Mouse (Mus musculus) G1E (cell line): Measurements from ENCODE around the gene Cd93.

Experiments
- CTCF ChIP-seq: IDR thresholded peaks from 2 replicates; pipeline ENCODE4 v1.5.1; 2012; ENCODE audit warnings: low read depth, low read length, inconsistent platforms, mixed read lengths
- GATA1 ChIP-seq: IDR thresholded peaks from 2 replicates; pipeline ENCODE4 v1.6.1; 2012; ENCODE audit warnings: borderline replicate concordance, low read length, inconsistent platforms, mixed read lengths
- POLR2AphosphoS5 ChIP-seq: IDR thresholded peaks from 2 replicates; pipeline ENCODE4 v1.6.1; 2012; ENCODE audit warnings: low read depth, low read length, inconsistent platforms; ENCODE audit not compliant: insufficient replicate concordance
- TAL1 ChIP-seq: conservative IDR thresholded peaks from 2 replicates; pipeline ENCODE4 v1.6.1; 2012; ENCODE audit warnings: low read depth, low read length, inconsistent platforms, mixed read lengths

DNA sequence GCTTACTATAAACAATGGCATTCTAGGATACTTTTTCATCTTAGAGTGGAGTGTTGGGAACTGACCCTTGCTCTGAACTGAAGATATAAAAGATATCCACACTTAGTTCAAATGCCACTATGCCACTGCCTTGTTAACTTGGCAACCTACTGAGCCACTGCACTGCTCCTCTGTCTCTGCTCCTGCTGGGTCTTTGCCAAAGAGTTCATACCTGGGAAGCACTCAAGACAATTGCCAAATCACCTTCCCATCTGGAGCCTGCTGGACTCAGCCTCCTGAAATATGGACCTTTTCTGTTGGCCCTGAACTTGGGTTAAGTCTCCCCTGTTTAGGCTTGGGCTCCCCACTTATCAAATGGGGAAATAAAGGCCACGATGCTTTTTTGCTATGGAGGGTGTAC, 6.3 kb upstream of the Cd93 start:
- no peak for TF ChIP-seq CTCF
- no peak for TF ChIP-seq TAL1
- TF ChIP-seq GATA1, result no peak
- TF ChIP-seq POLR2AphosphoS5, result no peak
